22 mouse cellular contexts compared by ENCODE assay signal in genomic region chr10:111836191-111836590, GRCm38 (mm10).
DNase-seq lines count a peak whose midpoint lies in the region; ATAC-seq lines count a peak whose summit lies in the region.
"Had no signal": no experiment of that assay in that cellular context is flagged by ENCODE, and none has a peak within 500 bp of the region (broad histone marks: within the 10 kb centered on the region; RNA-seq: fewer than 3 reads in every experiment).

No protein-coding gene starts in this region.

- no peak overlapping the region for H3K27ac ChIP-seq in midbrain, embryonic 12.5 days (replicated peaks)
- H3K27ac ChIP-seq in midbrain, embryonic 15.5 days = no peak overlapping the region
- no peak overlapping the region for H3K27ac ChIP-seq in hindbrain, embryonic 15.5 days (replicated peaks)
- H3K27ac ChIP-seq: limb, embryonic 10.5 days; stomach, embryonic 15.5 days had no signal

- H3K4me2 ChIP-seq in midbrain, embryonic 12.5 days (replicated peaks) = no peak overlapping the region
- H3K4me2 ChIP-seq in midbrain, embryonic 15.5 days = no peak overlapping the region
- no peak overlapping the region for H3K4me2 ChIP-seq in hindbrain, embryonic 15.5 days
- H3K4me2 ChIP-seq: heart, embryonic 11.5 days; liver, embryonic 11.5 days; stomach, embryonic 15.5 days had no signal

- peak; percentile 88 for ATAC-seq in midbrain, embryonic 12.5 days (ENCODE audit: low FRiP score, low read depth)
- no peak for ATAC-seq in midbrain, embryonic 15.5 days (replicated peaks)
- 0 out of 2 replicates have a peak, but pooled peaks have one; percentile 38 for ATAC-seq in hindbrain, embryonic 15.5 days (ENCODE audit: low FRiP score, low read depth)
- ATAC-seq: inflammation-experienced regulatory T-cells, adult 6 months had no signal

- no peak overlapping the region for H3K4me3 ChIP-seq in midbrain, embryonic 12.5 days
- H3K4me3 ChIP-seq in midbrain, embryonic 15.5 days = no peak overlapping the region
- no peak overlapping the region for H3K4me3 ChIP-seq in hindbrain, embryonic 15.5 days
- H3K4me3 ChIP-seq: limb, embryonic 10.5 days; stomach, embryonic 15.5 days had no signal

- H3K4me1 ChIP-seq in midbrain, embryonic 12.5 days = peaks cover 7% of the 10 kb centered on the region
- peaks cover 4% of the 10 kb centered on the region; the same call in 1 of the 2 replicates for H3K4me1 ChIP-seq in midbrain, embryonic 15.5 days
- H3K4me1 ChIP-seq in hindbrain, embryonic 15.5 days (replicated peaks) = 0 out of 2 replicates have a peak, but pooled peaks cover 3% of the 10 kb centered on the region

- intact Hi-C loops in heart, postnatal 36 days (cut with DNase I) = no loop called here

- no peaks in the 10 kb centered on the region for H3K9me3 ChIP-seq in midbrain, embryonic 12.5 days
- H3K9me3 ChIP-seq in midbrain, embryonic 15.5 days = no peaks in the 10 kb centered on the region
- no peaks in the 10 kb centered on the region for H3K9me3 ChIP-seq in hindbrain, embryonic 15.5 days
- H3K9me3 ChIP-seq: limb, embryonic 10.5 days; stomach, embryonic 15.5 days had no signal

- no peaks in the 10 kb centered on the region for H3K27me3 ChIP-seq in midbrain, embryonic 12.5 days
- 0 out of 2 replicates have a peak, but pooled peaks cover 4% of the 10 kb centered on the region for H3K27me3 ChIP-seq in midbrain, embryonic 15.5 days (replicated peaks)
- H3K27me3 ChIP-seq in hindbrain, embryonic 15.5 days = no peaks in the 10 kb centered on the region
- H3K27me3 ChIP-seq: stomach, embryonic 15.5 days had no signal

- H3K9ac ChIP-seq in midbrain, embryonic 12.5 days (replicated peaks) = no peak overlapping the region
- H3K9ac ChIP-seq in midbrain, embryonic 15.5 days = no peak overlapping the region
- no peak overlapping the region for H3K9ac ChIP-seq in hindbrain, embryonic 15.5 days
- H3K9ac ChIP-seq: stomach, embryonic 15.5 days had no signal

- WGBS in midbrain, embryonic 12.5 days = 38% methylated on average over 5 of the region's 5 CpGs
- 21% methylated on average over 5 of the region's 5 CpGs for WGBS in midbrain, embryonic 15.5 days
- WGBS in hindbrain, embryonic 15.5 days = 19% methylated on average over 5 of the region's 5 CpGs

- DNase-seq in heart, adult 11 months = peak; percentile 78
- no peak for DNase-seq in heart, postnatal 36 days
- DNase-seq in right cerebral cortex, postnatal 4 days = no peak
- no peak for DNase-seq in gastrocnemius, adult 8-10 months (ENCODE audit: low spot score in 2 of 2)
- DNase-seq: B cell, adult 2 months; cerebellum, adult 8-10 months; heart, postnatal 10 days; kidney, adult 9 months; kidney, postnatal 36 days; layer of hippocampus, adult 9-11 months; lung, adult 2 months; lung, postnatal 4 days; right cerebral cortex, postnatal 14 days; thymus, adult 2 months had no signal

- H3K36me3 ChIP-seq in midbrain, embryonic 12.5 days = no peaks in the 10 kb centered on the region
- no peaks in the 10 kb centered on the region for H3K36me3 ChIP-seq in midbrain, embryonic 15.5 days (replicated peaks)
- no peaks in the 10 kb centered on the region for H3K36me3 ChIP-seq in hindbrain, embryonic 15.5 days
- H3K36me3 ChIP-seq: limb, embryonic 10.5 days; stomach, embryonic 15.5 days had no signal
